Mouse (Mus musculus): ENCODE data around the gene Grm5.

Gene Grm5

DNA sequence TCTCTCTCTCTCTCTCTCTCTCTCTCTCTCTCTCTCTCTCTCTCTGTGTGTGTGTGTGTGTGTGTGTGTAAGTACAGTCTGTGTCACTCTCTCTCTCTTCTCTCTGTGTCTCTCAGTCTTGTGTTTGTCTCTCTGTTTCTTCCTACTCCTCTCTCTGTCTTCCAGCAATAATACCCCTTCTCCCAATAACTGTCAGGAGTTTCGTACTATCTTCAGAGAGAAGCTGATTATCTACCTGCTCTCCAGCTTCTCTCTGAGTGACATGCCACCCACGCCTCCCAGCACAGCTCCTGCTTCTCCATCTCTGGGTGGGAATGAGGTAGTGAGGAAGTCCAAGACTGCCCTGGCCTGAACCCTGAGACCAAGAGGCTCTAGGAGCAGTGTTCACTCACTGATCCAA is at the start of gene Grm5:
Gene Grm5, plus strand, starts transcription at position 301 of the 400 bp plus-strand sequence.
- no peak for DNase-seq (ENCODE audit: low spot score in 2 of 2)

DNA sequence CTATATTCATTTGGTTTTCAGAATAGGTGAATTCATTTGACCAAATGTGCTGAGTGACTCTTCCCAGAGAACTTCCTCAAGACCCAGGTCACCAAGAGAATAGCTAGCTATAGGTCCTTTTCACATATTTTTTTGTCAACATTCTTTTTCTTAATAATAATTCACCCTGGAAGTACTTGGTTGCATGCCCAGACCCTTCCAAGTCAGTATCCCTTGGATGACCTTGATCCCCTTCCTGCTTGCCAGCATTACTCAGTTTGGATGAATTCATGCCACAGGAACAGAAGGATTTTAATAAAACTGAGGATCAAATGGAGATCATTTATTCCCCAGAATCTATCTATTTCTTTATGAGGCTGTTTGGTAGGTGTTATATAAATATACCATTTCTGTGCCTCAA is 44.9 kb upstream of the Grm5 start:
- DNase-seq (ENCODE audit: low spot score in 2 of 2) = no peak

GRCm38 (mm10) chr7:87565300-87565699 is 18.7 kb upstream of the Grm5 start:
- no peak for DNase-seq (ENCODE audit: low spot score in 2 of 2)

DNA sequence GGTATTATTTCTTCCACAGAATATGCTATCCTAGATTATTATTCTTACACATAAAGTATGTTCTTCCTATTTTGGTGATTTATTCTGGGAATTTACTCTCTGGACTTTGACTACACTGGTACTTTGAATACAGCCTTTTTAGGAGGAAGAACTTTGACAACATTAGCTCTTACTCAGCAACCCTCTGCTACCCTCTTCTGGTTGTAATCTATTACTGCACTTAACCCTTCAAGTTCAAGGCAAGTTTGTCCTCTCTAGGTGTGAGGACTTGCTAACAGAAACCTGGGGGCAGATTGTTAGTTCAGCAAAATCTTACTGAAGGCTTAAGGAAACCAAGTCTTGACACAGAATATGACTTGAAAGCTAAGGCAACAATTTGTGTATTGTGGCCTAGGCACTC is 17.5 kb upstream of the Grm5 start:
- DNase-seq (ENCODE audit: low spot score in 2 of 2) = peak in 1 of 2 experiments; percentile 19

GRCm38 (mm10) chr7:87584281-87584701 is 323 bp downstream of the Grm5 start:
- DNase-seq (ENCODE audit: low spot score in 2 of 2) = peak; percentile 84 to 85

GRCm38 (mm10) chr7:87586271-87586937 is 2.4 kb downstream of the Grm5 start:
- peak; percentile 79 to 85 for DNase-seq (ENCODE audit: low spot score in 2 of 2)

DNA sequence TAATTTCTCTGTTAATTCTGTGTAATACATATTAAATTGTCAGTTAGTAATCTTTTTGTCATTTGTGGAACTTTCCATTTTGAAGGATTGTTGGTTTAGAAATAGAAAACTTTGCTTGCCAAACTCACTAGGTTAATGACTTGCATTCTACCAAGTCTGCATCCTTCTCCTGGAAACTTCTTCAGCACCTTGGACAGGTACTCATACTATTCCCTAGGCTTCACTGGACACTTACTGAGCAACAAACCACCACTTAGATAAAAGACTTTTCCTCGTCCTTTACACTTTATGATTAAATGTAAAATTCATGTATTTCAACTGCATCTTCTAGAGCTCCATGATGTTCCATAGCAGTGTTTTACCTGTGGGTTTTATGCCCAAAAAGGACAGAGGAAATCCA is 4.0 kb downstream of the Grm5 start:
- no peak for DNase-seq (ENCODE audit: low spot score in 2 of 2)

- no peak for DNase-seq (ENCODE audit: low spot score in 2 of 2)
Measured at GRCm38 (mm10) chr7:87626251-87626650, 42.3 kb downstream of the Grm5 start.

DNA sequence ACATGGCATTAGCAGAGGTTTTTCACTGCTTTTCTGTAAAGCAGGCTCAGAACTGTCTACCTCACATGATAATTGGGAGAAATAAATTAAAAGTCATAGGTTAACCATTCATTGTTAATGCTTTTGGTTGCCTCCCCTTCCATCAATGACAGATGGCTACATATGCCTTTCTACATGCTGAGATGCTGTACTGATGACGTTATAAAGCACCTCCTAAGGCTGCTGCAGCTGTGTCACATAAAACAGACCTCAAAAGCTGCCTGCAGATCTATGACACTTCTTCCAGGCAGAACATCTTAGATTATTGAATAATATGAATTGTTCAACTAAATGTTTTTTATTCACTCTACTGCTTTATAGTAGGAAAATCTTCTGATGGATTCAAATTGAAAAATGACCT is 51.6 kb downstream of the Grm5 start:
- DNase-seq (ENCODE audit: low spot score in 2 of 2) = no peak

DNA sequence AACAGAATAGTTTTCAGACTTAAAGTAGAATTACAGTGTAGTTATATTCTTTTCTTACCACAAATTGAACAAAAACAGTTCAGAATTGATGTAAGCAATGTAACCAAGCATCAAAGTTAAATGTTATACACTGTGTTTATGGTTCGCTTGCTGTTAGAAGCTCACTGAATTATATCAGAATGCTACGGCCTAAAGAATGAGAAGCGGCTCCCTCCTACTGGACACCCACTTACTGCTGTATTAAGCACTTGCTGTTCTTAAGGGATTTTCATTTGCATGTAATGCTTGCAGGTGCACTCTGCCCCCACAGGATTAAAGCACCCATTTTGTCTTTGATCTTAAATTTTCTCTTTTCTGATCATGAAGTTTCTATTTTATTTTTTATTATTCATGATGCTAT is 66.6 kb downstream of the Grm5 start:
- DNase-seq (ENCODE audit: low spot score in 2 of 2) = no peak

- DNase-seq (ENCODE audit: low spot score in 2 of 2) = no peak
Measured at GRCm38 (mm10) chr7:87661794-87662193, 77.8 kb downstream of the Grm5 start.

GRCm38 (mm10) chr7:87664041-87664440 is 80.1 kb downstream of the Grm5 start:
- no peak for DNase-seq (ENCODE audit: low spot score in 2 of 2)

- peak in 1 of 2 experiments; percentile 49 for DNase-seq (ENCODE audit: low spot score in 2 of 2)
Measured at GRCm38 (mm10) chr7:87716393-87716792, 132.4 kb downstream of the Grm5 start.

DNA sequence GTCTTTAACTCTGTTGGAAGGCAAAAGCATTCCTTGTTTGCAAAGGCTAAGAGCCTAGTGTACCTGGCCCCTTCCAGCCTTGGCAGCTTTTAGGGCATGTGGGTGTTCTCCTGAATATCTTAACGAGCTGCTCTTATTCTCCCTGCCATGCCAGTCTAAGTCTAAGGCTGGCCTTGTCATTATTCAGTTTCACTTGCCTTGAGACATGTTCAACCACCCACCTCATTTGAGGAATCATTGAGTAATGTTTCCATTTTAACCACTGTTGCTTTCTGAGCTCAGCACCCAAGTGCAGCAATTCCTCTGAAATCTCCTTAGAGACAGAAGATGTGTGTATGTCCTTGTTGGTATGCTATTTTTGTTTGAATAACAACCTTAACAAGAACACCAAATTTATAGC is 134.7 kb downstream of the Grm5 start:
- DNase-seq (ENCODE audit: low spot score in 2 of 2) = no peak

- no peak for DNase-seq (ENCODE audit: low spot score in 2 of 2)
Measured at GRCm38 (mm10) chr7:87734511-87734910, 150.5 kb downstream of the Grm5 start.

GRCm38 (mm10) chr7:87761945-87762344 is 178.0 kb downstream of the Grm5 start:
- no peak for DNase-seq (ENCODE audit: low spot score in 2 of 2)

DNA sequence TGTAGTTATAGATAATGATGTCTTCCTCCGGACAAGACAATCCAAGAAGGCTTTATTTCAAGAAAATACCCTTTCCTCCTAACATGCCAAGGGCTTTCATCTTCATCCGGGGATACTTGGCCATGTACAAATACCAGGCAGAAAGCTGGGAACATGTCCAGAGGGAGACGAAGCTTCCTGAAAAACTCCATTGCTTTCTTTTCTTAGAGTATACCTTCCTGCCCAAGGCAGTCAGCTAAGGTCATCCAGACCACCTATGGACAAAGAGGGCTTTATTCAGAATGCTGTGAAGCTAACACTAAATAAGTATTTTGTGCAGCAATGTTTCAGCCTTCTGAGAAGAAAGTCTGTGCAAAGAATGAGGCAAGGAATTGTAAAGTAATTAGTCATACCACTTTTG is 178.4 kb downstream of the Grm5 start:
- DNase-seq (ENCODE audit: low spot score in 2 of 2) = peak; percentile 33 to 40

DNA sequence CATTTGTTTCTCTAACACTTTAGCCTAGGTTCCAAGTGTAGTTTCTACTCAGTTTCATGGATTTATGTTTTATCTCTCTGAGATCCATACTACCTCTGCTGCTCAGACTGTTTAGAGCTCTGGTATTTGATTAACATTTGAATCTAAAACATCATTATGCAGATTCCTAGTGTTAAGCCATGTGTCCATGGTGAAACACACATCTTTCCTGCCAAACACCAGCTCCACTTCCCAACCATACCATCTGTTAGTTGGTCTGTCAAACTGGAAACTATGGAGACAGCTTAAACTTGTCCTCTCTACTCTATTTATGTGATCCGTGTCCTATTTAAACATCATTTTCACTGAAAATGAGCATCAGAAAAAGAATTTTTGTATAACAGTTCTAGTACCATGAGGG is 203.6 kb downstream of the Grm5 start:
- peak; percentile 31 to 70 for DNase-seq (ENCODE audit: low spot score in 2 of 2)

GRCm38 (mm10) chr7:87788963-87789362 is 205.0 kb downstream of the Grm5 start:
- no peak for DNase-seq (ENCODE audit: low spot score in 2 of 2)

GRCm38 (mm10) chr7:87793896-87794295 is 209.9 kb downstream of the Grm5 start:
- DNase-seq (ENCODE audit: low spot score in 2 of 2) = no peak

DNA sequence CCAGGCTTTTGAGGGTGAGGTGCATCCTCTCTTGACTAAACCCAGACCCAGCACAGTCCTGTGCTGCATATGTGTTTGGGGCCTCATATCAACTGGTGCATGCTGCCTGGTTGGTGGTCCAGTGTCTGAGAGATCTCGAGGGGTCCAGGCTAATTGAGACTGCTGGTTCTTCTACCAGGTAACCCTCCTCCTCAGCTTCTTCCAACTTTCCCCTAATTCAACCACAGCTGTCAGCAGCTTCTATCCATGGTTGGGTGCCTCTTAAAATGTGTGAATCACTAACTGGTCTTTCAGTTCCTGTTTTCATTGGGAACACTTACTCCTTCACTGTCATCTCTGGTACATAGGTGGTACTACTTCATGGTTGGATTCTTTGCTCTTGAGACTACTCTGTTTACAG is 240.9 kb downstream of the Grm5 start:
- no peak for DNase-seq (ENCODE audit: low spot score in 2 of 2)

GRCm38 (mm10) chr7:87834669-87835068 is 250.7 kb downstream of the Grm5 start:
- DNase-seq (ENCODE audit: low spot score in 2 of 2) = no peak

DNA sequence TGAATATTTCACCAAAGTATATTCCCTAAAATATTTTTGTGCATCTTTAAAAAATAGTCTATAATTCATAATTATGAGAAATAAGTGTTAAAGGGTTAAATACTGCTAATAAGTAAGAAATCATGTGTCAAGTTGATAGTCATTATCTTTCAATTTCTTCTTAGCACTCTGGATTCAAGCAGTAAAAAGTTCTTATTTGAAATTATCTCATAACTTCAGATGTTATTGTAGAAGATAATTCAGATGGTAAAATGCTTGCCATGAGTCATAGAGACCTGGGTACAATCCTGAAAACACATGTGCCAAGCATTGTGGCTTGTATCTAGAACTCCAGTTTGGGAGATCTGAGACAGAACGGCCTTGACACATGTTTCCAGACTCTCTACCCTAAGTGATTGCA is 254.6 kb downstream of the Grm5 start:
- no peak for DNase-seq (ENCODE audit: low spot score in 2 of 2)

GRCm38 (mm10) chr7:87843496-87843895 is 259.5 kb downstream of the Grm5 start:
- DNase-seq (ENCODE audit: low spot score in 2 of 2) = no peak
